Mouse (Mus musculus) heart, adult 2 months (tissue): ENCODE data around the gene Ank3. TPM values are rescaled to one million over a fixed set of nuclear protein-coding genes. Genes with fewer than 3 reads are reported as not detected.

ENCODE experiments used
- DNase-seq, 2 experiments: peaks; one replicate each; pipeline ENCODE4 v3.0.0; 2021
- H3K27ac ChIP-seq: fragments of 200-600 bp; 2 replicates; pipeline ENCODE4 v1.8.1; 2022
- H3K27me3 ChIP-seq: fragments of 200-500 bp; 2 replicates; pipeline ENCODE4 v1.6.1; 2012; ENCODE audit warnings: mild to moderate bottlenecking, low read length, inconsistent platforms, mixed read lengths; ENCODE audit not compliant: control insufficient read depth, insufficient read depth
- H3K36me3 ChIP-seq: fragments of 200-500 bp; 2 replicates; pipeline ENCODE4 v1.6.1; 2012; ENCODE audit warnings: low read length, inconsistent platforms; ENCODE audit not compliant: control insufficient read depth, insufficient read depth
- H3K4me1 ChIP-seq: fragments of 200-500 bp; 2 replicates; pipeline ENCODE4 v1.6.1; 2011; ENCODE audit warnings: low read length; ENCODE audit not compliant: control insufficient read depth, insufficient read depth
- H3K4me3 ChIP-seq: fragments of 200-600 bp; 2 replicates; pipeline ENCODE4 v1.8.1; 2022
- H3K79me2 ChIP-seq: fragments of 200-500 bp; replicated peaks from 2 replicates; pipeline ENCODE4 v1.6.1; 2012; ENCODE audit warnings: mild to moderate bottlenecking, inconsistent platforms, low read length, moderate library complexity, mixed read lengths; ENCODE audit not compliant: control insufficient read depth, insufficient read depth
- H3K9ac ChIP-seq: fragments of 200-500 bp; 2 replicates; pipeline ENCODE4 v1.6.1; 2012; ENCODE audit warnings: low read depth, mild to moderate bottlenecking, control low read depth, inconsistent platforms, low read length, mixed read lengths
- CTCF ChIP-seq: fragments of 200-600 bp; IDR thresholded peaks from 2 replicates; pipeline ENCODE4 v1.8.1; 2022; ENCODE audit warnings: antibody characterized with exemption, mild to moderate bottlenecking, moderate library complexity
- EP300 ChIP-seq: fragments of 200-500 bp; IDR thresholded peaks from 2 replicates; pipeline ENCODE4 v1.6.1; 2011; ENCODE audit warnings: low read depth, low read length, control low read depth; ENCODE audit not compliant: insufficient read depth
- POLR2A ChIP-seq: fragments of 200-500 bp; IDR thresholded peaks from 2 replicates; pipeline ENCODE4 v1.6.1; 2011; ENCODE audit warnings: mild to moderate bottlenecking, low read depth, low read length, control low read depth; ENCODE audit not compliant: insufficient read depth
- WGBS: fragments of 180-500 bp; shearing (Covaris S2); methylation state at CpG from one replicate; pipeline ENCODE4 v1.1.7; 2018; 5-methylcytosine and 5-hydroxymethylcytosine counted together
- intact Hi-C: fragments of 180-260 bp; cut with DNase I; formaldehyde crosslinking; loops from one replicate; pipeline ENCODE4 v1.15.1; 2025
- polyA plus RNA-seq: library from polyadenylated mRNA; depleted of rRNA; stranded (reverse); fragments of >200 nt; gene quantifications from 2 replicates; pipeline ENCODE4 v1.2.3, GENCODE M21; 2012
- total RNA-seq, 2 experiments: library from RNA; stranded (reverse); gene quantifications; 2 replicates each; pipeline ENCODE4 v1.2.3; 2021

Ank3 gene
- total and polyA plus RNA-seq, 3 experiments: 16.8 to 80.3 (median 64.6) TPM

GRCm38 (mm10) chr10:69790606-69791005, 392.0 kb downstream of the Ank3 start:
- intact Hi-C loops: no loop called here
- H3K4me3 ChIP-seq: no peak overlapping the region
- no peak for DNase-seq
- no peaks in the 10 kb centered on the region for H3K36me3 ChIP-seq
- TF ChIP-seq CTCF (no peak), POLR2A (no peak), EP300 (no peak)
- H3K27ac ChIP-seq: no peak overlapping the region
- peaks cover 1% of the 10 kb centered on the region; the same call in 1 of the 2 replicates for H3K4me1 ChIP-seq
- H3K9ac ChIP-seq: no peak overlapping the region
- WGBS: 76% methylated on average over 4 of the region's 4 CpGs
- no peaks in the 10 kb centered on the region for H3K27me3 ChIP-seq
- no peaks in the 10 kb centered on the region for H3K79me2 ChIP-seq

- no peak overlapping the region for H3K9ac ChIP-seq
- no peaks in the 10 kb centered on the region for H3K36me3 ChIP-seq
- no peaks in the 10 kb centered on the region for H3K79me2 ChIP-seq
- H3K4me1 ChIP-seq: peaks cover 1% of the 10 kb centered on the region
- intact Hi-C loops: no loop called here
- no peaks in the 10 kb centered on the region for H3K27me3 ChIP-seq
- no peak overlapping the region for H3K4me3 ChIP-seq
- 49% methylated on average over 7 of the region's 7 CpGs for WGBS
- DNase-seq: no peak
- TF ChIP-seq EP300 (no peak), POLR2A (no peak), CTCF (no peak)
- no peak overlapping the region; the same call in 1 of the 2 replicates for H3K27ac ChIP-seq
Observed at GRCm38 (mm10) chr10:69791951-69792350, 393.4 kb downstream of the Ank3 start.

- Histone ChIP-seq H3K9ac (no peak overlapping the region), H3K4me1 (peaks cover 1% of the 10 kb centered on the region), H3K4me3 (peak overlapping the region; percentile 5), H3K79me2 (no peaks in the 10 kb centered on the region), H3K27me3 (no peaks in the 10 kb centered on the region), H3K27ac (peak overlapping the region; percentile 38), H3K36me3 (no peaks in the 10 kb centered on the region)
- 63% methylated on average over 9 of the region's 9 CpGs for WGBS
- no peak for DNase-seq
- TF ChIP-seq POLR2A (no peak), CTCF (no peak), EP300 (no peak)
- intact Hi-C loops: no loop called here
Observed at GRCm38 (mm10) chr10:69792400-69792799, 393.8 kb downstream of the Ank3 start.

- no peaks in the 10 kb centered on the region for H3K36me3 ChIP-seq
- H3K79me2 ChIP-seq: no peaks in the 10 kb centered on the region; the same call in 1 of the 2 replicates
- peak overlapping the region; percentile 38 for H3K27ac ChIP-seq
- peak; percentile 55 for TF ChIP-seq POLR2A
- TF ChIP-seq EP300: no peak
- TF ChIP-seq CTCF: peak; percentile 85
- peaks cover 1% of the 10 kb centered on the region for H3K4me1 ChIP-seq
- H3K4me3 ChIP-seq: no peak overlapping the region; the same call in 1 of the 2 replicates
- no peaks in the 10 kb centered on the region for H3K27me3 ChIP-seq
- WGBS: 36% methylated on average over 9 of the region's 9 CpGs
- intact Hi-C loops: loop anchor here (1.0 kb wide), 1 partner anchor 131 kb away; no protein-coding TSS in a partner anchor
- DNase-seq: peak; percentile 57 to 67
- no peak overlapping the region for H3K9ac ChIP-seq
Observed at GRCm38 (mm10) chr10:69793079-69793478, 394.5 kb downstream of the Ank3 start.

- Histone ChIP-seq H3K9ac (no peak overlapping the region), H3K4me3 (no peak overlapping the region), H3K79me2 (peaks cover 2% of the 10 kb centered on the region), H3K36me3 (no peaks in the 10 kb centered on the region), H3K27ac (no peak overlapping the region), H3K27me3 (no peaks in the 10 kb centered on the region), H3K4me1 (peaks cover 1% of the 10 kb centered on the region)
- no peak for DNase-seq
- intact Hi-C loops: no loop called here
- WGBS: 57% methylated on average over 3 of the region's 3 CpGs
- TF ChIP-seq EP300 (no peak), POLR2A (no peak), CTCF (no peak)
Observed at GRCm38 (mm10) chr10:69795656-69796055, 397.1 kb downstream of the Ank3 start.

GRCm38 (mm10) chr10:69796421-69796886, 397.9 kb downstream of the Ank3 start:
- WGBS: 20% methylated on average over 8 of the region's 8 CpGs
- TF ChIP-seq EP300 (no peak), POLR2A (no peak), CTCF (no peak)
- DNase-seq: no peak
- Histone ChIP-seq H3K9ac (no peak overlapping the region), H3K79me2 (peaks cover 2% of the 10 kb centered on the region), H3K27ac (no peak overlapping the region), H3K4me3 (no peak overlapping the region), H3K36me3 (no peaks in the 10 kb centered on the region), H3K4me1 (peaks cover 1% of the 10 kb centered on the region), H3K27me3 (no peaks in the 10 kb centered on the region)
- intact Hi-C loops: no loop called here
